Mouse (Mus musculus) neural tube, embryonic 15.5 days (tissue): ENCODE results near the gene Cntn1. TPM values are rescaled to one million over a fixed set of nuclear protein-coding genes. Genes with fewer than 3 reads are reported as not detected.

Experiments used
- ATAC-seq: fragments of 200-750 bp; cut with Nextera tagmentation; 2 replicates; pipeline ENCODE4 v1.8.0; 2017; ENCODE audit warnings: mild to moderate bottlenecking, moderate TSS enrichment, moderate library complexity; ENCODE audit not compliant: low FRiP score
- H3K27ac ChIP-seq: fragments of 300-500 bp; sonication (generic); replicated peaks from 2 replicates; pipeline ENCODE4 v1.5.1; 2015; ENCODE audit warnings: mild to moderate bottlenecking, inconsistent platforms
- H3K27me3 ChIP-seq: fragments of 300-500 bp; sonication (generic); replicated peaks from 2 replicates; pipeline ENCODE4 v1.6.1; 2015; ENCODE audit warnings: inconsistent platforms
- H3K36me3 ChIP-seq: fragments of 300-500 bp; sonication (generic); 2 replicates; pipeline ENCODE4 v1.6.1; 2015; ENCODE audit warnings: inconsistent platforms
- H3K4me1 ChIP-seq: fragments of 300-500 bp; sonication (generic); 2 replicates; pipeline ENCODE4 v1.6.1; 2015; ENCODE audit warnings: inconsistent platforms
- H3K4me2 ChIP-seq: fragments of 300-500 bp; sonication (generic); 2 replicates; pipeline ENCODE4 v1.6.1; 2015; ENCODE audit warnings: inconsistent platforms, mild to moderate bottlenecking, moderate library complexity
- H3K4me3 ChIP-seq: fragments of 300-500 bp; sonication (generic); replicated peaks from 2 replicates; pipeline ENCODE4 v1.5.1; 2015; ENCODE audit warnings: mild to moderate bottlenecking, inconsistent platforms
- H3K9ac ChIP-seq: fragments of 300-500 bp; sonication (generic); replicated peaks from 2 replicates; pipeline ENCODE4 v1.6.1; 2015; ENCODE audit warnings: mild to moderate bottlenecking, inconsistent platforms
- H3K9me3 ChIP-seq: fragments of 300-500 bp; sonication (generic); replicated peaks from 2 replicates; pipeline ENCODE4 v1.6.1; 2016; ENCODE audit warnings: inconsistent platforms
- WGBS: fragments of 180-500 bp; shearing (Covaris S2); methylation state at CpG from one replicate; pipeline ENCODE4 v1.1.7; 2015; ENCODE audit warnings: mixed read lengths; 5-methylcytosine and 5-hydroxymethylcytosine counted together
- polyA plus RNA-seq: library from polyadenylated mRNA; unstranded; fragments of >200 nt; fragmentation: Nextera tagmentation; extraction: Ambion mirVana; gene quantifications from 2 replicates; pipeline ENCODE4 v1.2.1, GENCODE M21; 2015

Cntn1 gene
- 67.8 and 78.7 TPM in 2 replicates for polyA plus RNA-seq

- Histone ChIP-seq H3K9me3 (no peaks in the 10 kb centered on the region), H3K4me1 (0 out of 2 replicates have a peak, but pooled peaks cover 5% of the 10 kb centered on the region), H3K4me3 (peak within 1 kb of the TSS; percentile 72), H3K27me3 (no peaks in the 10 kb centered on the region), H3K36me3 (no peaks in the 10 kb centered on the region), H3K27ac (peak within 1 kb of the TSS; percentile 92), H3K4me2 (peak within 1 kb of the TSS; percentile 86), H3K9ac (peak within 1 kb of the TSS; percentile 84)
- under 1% methylated on average over 17 of the region's 17 CpGs for WGBS
- peak; percentile 95 for ATAC-seq
Measured at GRCm38 (mm10) chr15:92050996-92051352, at the start of gene Cntn1. Cntn1 (plus strand) TSS chr15:92051165.

DNA sequence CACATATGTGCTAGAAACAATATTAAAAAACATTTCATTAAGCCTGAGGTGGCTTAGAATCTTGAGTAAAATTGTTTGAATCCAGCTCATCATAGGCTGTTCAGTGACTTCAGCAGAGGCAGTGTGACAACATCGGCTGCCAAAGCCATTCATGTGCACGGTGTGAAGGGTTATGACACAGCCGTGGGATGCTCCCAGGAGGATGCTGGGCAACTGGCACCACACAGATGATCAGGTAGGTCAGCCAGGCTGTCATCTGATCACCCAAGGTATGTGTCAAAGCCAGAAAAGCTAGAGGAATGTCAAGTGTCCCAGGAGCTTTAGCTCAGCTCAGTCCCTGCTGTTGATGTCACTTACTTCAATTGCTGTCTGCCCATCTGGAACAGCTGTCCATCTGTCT, 49.5 kb upstream of the Cntn1 start:
- WGBS = 83% methylated on average over 3 of the region's 3 CpGs
- Histone ChIP-seq H3K9ac (no peak overlapping the region), H3K27me3 (no peaks in the 10 kb centered on the region), H3K9me3 (no peaks in the 10 kb centered on the region), H3K4me2 (no peak overlapping the region), H3K27ac (no peak overlapping the region), H3K4me1 (no peaks in the 10 kb centered on the region), H3K4me3 (no peak overlapping the region), H3K36me3 (no peaks in the 10 kb centered on the region)
- ATAC-seq = no peak

- WGBS = 97% methylated on average over 8 of the region's 8 CpGs
- Histone ChIP-seq H3K4me3 (no peak overlapping the region), H3K9ac (no peak overlapping the region), H3K4me2 (no peak overlapping the region), H3K27me3 (no peaks in the 10 kb centered on the region), H3K4me1 (no peaks in the 10 kb centered on the region), H3K27ac (no peak overlapping the region), H3K9me3 (no peaks in the 10 kb centered on the region), H3K36me3 (no peaks in the 10 kb centered on the region)
- ATAC-seq = no peak
Measured at GRCm38 (mm10) chr15:92012165-92013083, 38.5 kb upstream of the Cntn1 start.

GRCm38 (mm10) chr15:92034111-92034510, 16.9 kb upstream of the Cntn1 start:
- 86% methylated on average over 1 of the region's 1 CpGs for WGBS
- 0 out of 2 replicates have a peak, but pooled peaks cover 3% of the 10 kb centered on the region for H3K9me3 ChIP-seq
- ATAC-seq = no peak
- H3K4me2 ChIP-seq = no peak overlapping the region
- H3K9ac ChIP-seq = no peak overlapping the region
- no peaks in the 10 kb centered on the region for H3K36me3 ChIP-seq
- H3K4me3 ChIP-seq = no peak overlapping the region
- H3K4me1 ChIP-seq = no peaks in the 10 kb centered on the region
- no peaks in the 10 kb centered on the region for H3K27me3 ChIP-seq
- H3K27ac ChIP-seq = no peak overlapping the region

DNA sequence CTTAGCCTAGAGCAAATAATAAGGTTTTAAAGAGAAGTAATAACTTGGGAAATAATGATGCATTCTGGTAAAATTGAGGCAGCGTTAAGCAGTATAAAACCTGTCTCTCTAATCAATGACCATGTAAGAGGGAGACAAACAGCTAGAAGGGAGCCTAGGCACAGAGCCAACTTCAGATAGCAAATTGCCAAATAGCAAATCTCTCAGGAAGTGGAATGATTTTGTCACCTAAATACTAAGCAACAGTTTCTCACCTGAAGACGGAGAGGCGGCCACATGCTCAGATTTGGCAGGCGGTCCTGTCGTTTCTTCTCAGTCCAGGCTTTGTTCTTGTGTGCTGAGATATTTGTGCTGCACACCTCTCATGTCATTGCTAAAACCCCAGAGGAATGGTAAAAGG, 8.4 kb upstream of the Cntn1 start:
- H3K9ac ChIP-seq = no peak overlapping the region
- no peaks in the 10 kb centered on the region for H3K9me3 ChIP-seq
- no peak overlapping the region for H3K4me2 ChIP-seq
- ATAC-seq = no peak
- no peaks in the 10 kb centered on the region for H3K4me1 ChIP-seq
- no peak overlapping the region for H3K4me3 ChIP-seq
- no peaks in the 10 kb centered on the region for H3K27me3 ChIP-seq
- 84% methylated on average over 5 of the region's 5 CpGs for WGBS
- no peaks in the 10 kb centered on the region for H3K36me3 ChIP-seq
- H3K27ac ChIP-seq = no peak overlapping the region

- H3K4me1 ChIP-seq = 0 out of 2 replicates have a peak, but pooled peaks cover 3% of the 10 kb centered on the region
- no peak overlapping the region for H3K4me3 ChIP-seq
- WGBS = 92% methylated on average over 8 of the region's 8 CpGs
- ATAC-seq = no peak
- no peak overlapping the region for H3K4me2 ChIP-seq
- no peaks in the 10 kb centered on the region for H3K36me3 ChIP-seq
- H3K27me3 ChIP-seq = no peaks in the 10 kb centered on the region
- H3K27ac ChIP-seq = no peak overlapping the region
- H3K9ac ChIP-seq = no peak overlapping the region
- no peaks in the 10 kb centered on the region for H3K9me3 ChIP-seq
Measured at GRCm38 (mm10) chr15:92046042-92046441, 4.9 kb upstream of the Cntn1 start.

DNA sequence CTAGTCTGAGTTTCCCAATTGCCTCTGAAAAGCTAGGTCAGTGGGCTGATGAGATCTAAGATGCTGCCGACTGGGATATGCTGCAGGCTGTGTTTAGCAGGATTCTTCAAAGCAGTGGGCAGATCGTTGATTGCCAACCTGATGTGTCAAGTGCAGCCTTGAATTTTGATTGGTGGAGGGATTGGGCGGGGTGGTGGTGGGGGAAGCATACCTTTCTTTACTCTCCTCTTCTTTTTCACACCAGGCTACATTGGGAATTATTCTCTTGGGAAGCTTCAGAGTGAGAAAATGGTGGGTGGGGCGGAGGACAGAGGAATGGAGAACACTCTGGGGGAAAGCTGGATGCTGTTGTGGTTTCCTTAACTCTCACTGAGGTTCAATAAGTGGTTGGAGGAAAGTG, 2.9 kb upstream of the Cntn1 start:
- no peak overlapping the region for H3K27ac ChIP-seq
- no peak for ATAC-seq
- WGBS = 66% methylated on average over 4 of the region's 4 CpGs
- H3K27me3 ChIP-seq = no peaks in the 10 kb centered on the region
- no peak overlapping the region for H3K4me3 ChIP-seq
- no peak overlapping the region for H3K4me2 ChIP-seq
- 0 out of 2 replicates have a peak, but pooled peaks cover 5% of the 10 kb centered on the region for H3K4me1 ChIP-seq
- H3K9ac ChIP-seq = no peak overlapping the region
- no peaks in the 10 kb centered on the region for H3K9me3 ChIP-seq
- no peaks in the 10 kb centered on the region for H3K36me3 ChIP-seq

DNA sequence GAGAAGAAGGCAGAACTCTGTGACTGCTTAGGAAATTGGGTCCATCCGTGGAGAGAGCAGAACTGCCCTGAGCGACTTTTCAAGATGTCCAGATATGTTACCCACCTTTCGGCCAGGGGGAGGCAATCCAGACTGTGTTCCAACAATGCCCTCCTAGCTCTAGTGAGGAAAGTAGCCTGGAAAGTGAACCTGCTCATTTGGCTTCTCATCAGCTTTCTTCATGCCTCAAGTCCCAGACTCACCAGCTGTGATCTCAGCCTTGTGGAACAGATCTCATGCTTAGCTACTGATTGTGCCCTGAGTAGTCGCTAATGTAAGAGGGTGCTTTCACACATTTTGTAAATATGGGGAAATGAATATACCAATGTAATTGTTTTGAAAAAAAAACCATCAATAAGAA, 2.4 kb upstream of the Cntn1 start:
- no peak overlapping the region for H3K4me2 ChIP-seq
- H3K4me1 ChIP-seq = 0 out of 2 replicates have a peak, but pooled peaks cover 5% of the 10 kb centered on the region
- WGBS = 88% methylated on average over 4 of the region's 4 CpGs
- H3K36me3 ChIP-seq = no peaks in the 10 kb centered on the region
- H3K27me3 ChIP-seq = no peaks in the 10 kb centered on the region
- ATAC-seq = no peak
- H3K4me3 ChIP-seq = no peak overlapping the region
- no peak overlapping the region for H3K9ac ChIP-seq
- no peaks in the 10 kb centered on the region for H3K9me3 ChIP-seq
- H3K27ac ChIP-seq = no peak overlapping the region

GRCm38 (mm10) chr15:92051353-92052132, 578 bp downstream of the Cntn1 start:
- ATAC-seq = peak; percentile 88
- peak overlapping the region; percentile 92 for H3K27ac ChIP-seq
- H3K27me3 ChIP-seq = no peaks in the 10 kb centered on the region
- no peaks in the 10 kb centered on the region for H3K9me3 ChIP-seq
- 0 out of 2 replicates have a peak, but pooled peaks cover 5% of the 10 kb centered on the region for H3K4me1 ChIP-seq
- peak overlapping the region; percentile 84 for H3K9ac ChIP-seq
- no peaks in the 10 kb centered on the region for H3K36me3 ChIP-seq
- under 1% methylated on average over 35 of the region's 35 CpGs for WGBS
- peak overlapping the region; percentile 86 for H3K4me2 ChIP-seq
- peak overlapping the region; percentile 72 for H3K4me3 ChIP-seq

DNA sequence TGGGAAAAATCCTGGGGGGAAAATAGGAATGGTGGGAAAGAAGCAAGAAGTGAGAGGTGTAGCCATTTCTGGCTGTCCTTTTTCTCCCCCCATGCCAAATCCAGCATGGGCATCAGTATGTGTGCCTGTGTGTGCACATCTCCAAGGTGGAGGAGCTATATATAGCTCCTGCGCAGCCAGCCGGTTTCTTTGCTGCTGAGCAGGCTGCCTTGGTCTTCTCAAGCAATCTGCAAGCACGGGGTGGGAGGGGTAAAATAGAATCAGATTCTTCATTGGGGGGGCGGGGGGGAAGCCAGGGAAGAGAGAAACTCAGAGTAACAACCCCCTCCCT, 1.1 kb downstream of the Cntn1 start:
- 18% methylated on average over 4 of the region's 4 CpGs for WGBS
- Histone ChIP-seq H3K4me2 (peak overlapping the region; percentile 86), H3K27me3 (no peaks in the 10 kb centered on the region), H3K9ac (peak overlapping the region; percentile 84), H3K4me1 (0 out of 2 replicates have a peak, but pooled peaks cover 5% of the 10 kb centered on the region), H3K36me3 (no peaks in the 10 kb centered on the region), H3K4me3 (peak overlapping the region; percentile 72), H3K27ac (peak overlapping the region; percentile 92), H3K9me3 (no peaks in the 10 kb centered on the region)
- ATAC-seq = peak; percentile 78

DNA sequence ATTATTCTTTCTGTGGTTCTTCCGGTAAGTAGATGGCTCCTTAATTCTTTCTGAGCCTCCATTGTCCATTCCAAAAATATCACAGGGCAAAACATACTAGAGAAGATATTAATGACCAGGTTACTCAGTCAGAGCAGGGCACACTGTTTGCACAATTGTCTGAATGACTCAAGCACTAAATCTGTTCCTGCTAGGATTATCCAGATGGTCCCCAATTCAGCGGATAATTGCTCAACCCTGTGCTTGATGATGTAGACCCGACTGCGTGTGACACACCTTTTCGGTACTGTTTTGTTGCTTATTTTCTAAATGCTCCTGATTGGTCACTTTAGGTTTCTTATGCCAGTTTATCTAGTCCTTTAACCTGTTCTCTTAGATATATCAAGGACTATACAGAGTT, 6.6 kb downstream of the Cntn1 start:
- WGBS = 86% methylated on average over 5 of the region's 5 CpGs
- Histone ChIP-seq H3K4me1 (0 out of 2 replicates have a peak, but pooled peaks cover 3% of the 10 kb centered on the region), H3K36me3 (no peaks in the 10 kb centered on the region), H3K27ac (no peak overlapping the region), H3K4me2 (no peak overlapping the region), H3K9me3 (no peaks in the 10 kb centered on the region), H3K9ac (no peak overlapping the region), H3K4me3 (no peak overlapping the region), H3K27me3 (no peaks in the 10 kb centered on the region)
- ATAC-seq = no peak
